8 mouse cellular contexts compared by ENCODE assay signal in genomic region chr6:39257111-39257571, GRCm38 (mm10). TPM values are rescaled to one million over a fixed set of nuclear protein-coding genes. Genes with fewer than 3 reads are reported as not detected.
DNase-seq lines count a peak whose midpoint lies in the region; ATAC-seq and TF ChIP-seq lines count a peak whose summit lies in the region.

No protein-coding gene starts in this region.

- H3K4me1 ChIP-seq in intestine, embryonic 15.5 days (replicated peaks) = peaks cover 14% of the 10 kb centered on the region
- peaks cover 9% of the 10 kb centered on the region; the same call in 1 of the 2 replicates for H3K4me1 ChIP-seq in liver, embryonic 15.5 days (replicated peaks)
- peaks cover 9% of the 10 kb centered on the region for H3K4me1 ChIP-seq in olfactory bulb, adult 2 months (ENCODE audit: control insufficient read depth, insufficient read depth, low read length)

- H3K9ac ChIP-seq in intestine, embryonic 15.5 days = peak overlapping the region; percentile 50
- H3K9ac ChIP-seq in liver, embryonic 15.5 days = no peak overlapping the region

- 4% methylated on average over 18 of the region's 18 CpGs for WGBS in intestine, embryonic 15.5 days
- whole genome bisulfite sequencing in liver, embryonic 15.5 days (ENCODE audit: insufficient replicate concordance) = 4% methylated on average over 18 of the region's 18 CpGs
- 3% methylated on average over 18 of the region's 18 CpGs for WGBS in olfactory bulb, adult 2 months

- TF ChIP-seq POLR2A in olfactory bulb, adult 2 months (IDR thresholded peaks at IDR 0.05; ENCODE audit: insufficient read depth, low read depth, low read length) = no peak

- no peaks in the 10 kb centered on the region for H3K9me3 ChIP-seq in intestine, embryonic 15.5 days
- H3K9me3 ChIP-seq in liver, embryonic 15.5 days (replicated peaks) = no peaks in the 10 kb centered on the region

- TF ChIP-seq CTCF in olfactory bulb, adult 2 months (IDR thresholded peaks at IDR 0.05; ENCODE audit: insufficient read depth, low read depth, low read length) = no peak

- no peaks in the 10 kb centered on the region for H3K36me3 ChIP-seq in intestine, embryonic 15.5 days
- no peaks in the 10 kb centered on the region for H3K36me3 ChIP-seq in liver, embryonic 15.5 days (replicated peaks)

- peak overlapping the region; percentile 99 for H3K4me2 ChIP-seq in intestine, embryonic 15.5 days (replicated peaks)
- peak overlapping the region; percentile 68 for H3K4me2 ChIP-seq in liver, embryonic 15.5 days

- H3K4me3 ChIP-seq in intestine, embryonic 15.5 days (replicated peaks) = peak overlapping the region; percentile 53
- peak overlapping the region; percentile 42 for H3K4me3 ChIP-seq in liver, embryonic 15.5 days (replicated peaks)
- peak overlapping the region; percentile 62 for H3K4me3 ChIP-seq in olfactory bulb, adult 2 months (ENCODE audit: insufficient read depth, low read depth, low read length)

- peak overlapping the region; percentile 63 for H3K27ac ChIP-seq in intestine, embryonic 15.5 days
- H3K27ac ChIP-seq in liver, embryonic 15.5 days (replicated peaks) = no peak overlapping the region
- no peak overlapping the region for H3K27ac ChIP-seq in olfactory bulb, adult 2 months (ENCODE audit: insufficient read depth, low read depth, low read length)

- 0 out of 2 replicates have a peak, but pooled peaks have one; percentile 20 for ATAC-seq in granulocyte monocyte progenitor cell, adult 5-6 weeks (replicated peaks; ENCODE audit: poor library complexity, severe bottlenecking)
- peak; percentile 64 for ATAC-seq in intestine, embryonic 15.5 days
- no peak for ATAC-seq in liver, embryonic 15.5 days (ENCODE audit: insufficient read depth)

- peak; percentile 40 for DNase-seq in ovary, postnatal 36 days (ENCODE audit: low spot score)
- no peak for DNase-seq in ovary, postnatal 14 days (ENCODE audit: low spot score)
- peak; percentile 25 for DNase-seq in cerebellum, adult 8-10 months
- DNase-seq in spleen, postnatal 4 days (ENCODE audit: low spot score in 2 of 2) = no peak

- no peaks in the 10 kb centered on the region for H3K27me3 ChIP-seq in intestine, embryonic 15.5 days (replicated peaks)
- H3K27me3 ChIP-seq in liver, embryonic 15.5 days = peaks cover 51% of the 10 kb centered on the region

RNA-seq across cellular contexts. Expression of gene Kdm7a, which starts 50.6 kb away (rescaled TPM):
- 8.2 and 12.2 TPM in 2 replicates for total RNA-seq in granulocyte monocyte progenitor cell, adult 5-6 weeks (2014; fragmentation: Nextera tagmentation)
- total RNA-seq in granulocyte monocyte progenitor cell, adult 5-6 weeks (2017) = 9.9 and 11.0 TPM in 2 replicates
- 4.9 and 5.1 TPM in 2 replicates for polyA plus RNA-seq in intestine, embryonic 15.5 days (2015; fragmentation: Nextera tagmentation; extraction: Ambion mirVana)
- polyA plus RNA-seq in liver, embryonic 15.5 days (2015; fragmentation: Nextera tagmentation; extraction: Ambion mirVana) = 12.1 and 12.5 TPM in 2 replicates
- polyA plus RNA-seq in olfactory bulb, adult 2 months (2012; ENCODE audit: insufficient read depth, insufficient read length, low replicate concordance, missing spikeins) = 63.2 TPM in 1 of 2 replicates, not detected in the other

Comparison
In these comparisons a context has a peak if more than half of its experiments do, and no peak if none do; other contexts are left out.
1. DNase-seq: peak in ovary, postnatal 36 days (single experiment) and cerebellum, adult 8-10 months (single experiment); none in ovary, postnatal 14 days (single experiment) and spleen, postnatal 4 days (0 of 2).
2. Peak in every context shown above with its lines, with median percentiles within 50 percentile points of each other: H3K4me3 ChIP-seq.